Mouse (Mus musculus): ENCODE results near the gene Olfr764-ps1. TPM values are rescaled to one million over a fixed set of nuclear protein-coding genes. Genes with fewer than 3 reads are reported as not detected.
"Not testable (repeated sequence)": the region's sequence is repeated elsewhere in the genome, so short reads cannot be mapped to it uniquely, and the experiment has no call there.

Gene Olfr764-ps1
- polyA plus RNA-seq (2012; rRNA removed): not detected in 2 replicates

- DNase-seq (ENCODE audit: low spot score): no peak
Measured at GRCm38 (mm10) chr10:129039796-129040195, at the start of gene Olfr764-ps1. Gene Olfr764-ps1 (minus strand): TSS chr10:129039896.

DNA sequence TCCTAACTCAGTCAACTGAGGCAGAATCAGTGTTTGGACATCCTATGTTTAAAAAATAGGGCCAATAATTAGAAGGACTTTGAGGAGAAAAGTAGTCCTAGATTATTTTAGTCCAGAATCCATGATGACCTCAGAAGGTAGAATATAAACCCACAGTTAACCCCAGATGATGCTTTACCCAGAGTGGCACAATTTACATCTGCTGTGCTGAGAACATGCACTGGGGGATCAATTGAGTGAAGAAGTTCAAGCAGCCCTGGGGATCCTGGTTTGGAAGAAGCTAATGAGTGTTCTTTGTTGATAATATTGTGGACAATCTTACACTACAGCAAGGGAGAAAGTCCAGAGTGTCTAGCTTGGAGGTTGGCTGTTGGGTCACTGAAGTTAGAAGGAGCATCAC lies 43.1 kb upstream of the Olfr764-ps1 start, which contains the start of gene Olfr767:
TSS of gene Olfr767 (minus strand) at position 101 of the 400 bp plus-strand sequence.
- DNase-seq (ENCODE audit: low spot score): not testable (repeated sequence)

GRCm38 (mm10) chr10:129068877-129069276 lies 29.2 kb upstream of the Olfr764-ps1 start, which contains the start of gene Olfr766-ps1:
Gene Olfr766-ps1 (minus strand): TSS chr10:129068977.
- no peak for DNase-seq (ENCODE audit: low spot score)

GRCm38 (mm10) chr10:129049898-129050297 lies 10.2 kb upstream of the Olfr764-ps1 start, which contains the start of gene Olfr765:
Gene Olfr765 (minus strand): TSS chr10:129049998.
- DNase-seq (ENCODE audit: low spot score): not testable (repeated sequence)

DNA sequence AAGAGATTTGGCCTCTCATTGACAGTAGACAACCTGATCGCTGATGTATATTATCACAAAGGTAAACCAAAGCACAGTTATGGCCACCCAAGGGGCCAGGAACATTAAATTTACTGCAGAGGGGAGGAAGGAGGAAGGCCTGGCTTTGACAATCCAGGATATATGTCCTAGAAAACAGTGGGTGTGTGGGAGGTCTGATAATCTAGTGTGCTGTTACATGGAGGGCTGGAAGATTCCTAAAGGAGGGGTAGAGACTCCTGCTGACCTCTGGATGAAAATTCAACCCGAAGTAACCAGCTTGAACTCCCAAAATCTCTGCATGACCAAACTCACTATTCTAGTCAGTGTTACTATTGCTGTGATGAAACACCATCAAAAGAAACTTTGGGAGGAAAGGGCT lies 11.4 kb downstream of the Olfr764-ps1 start:
- no peak for DNase-seq (ENCODE audit: low spot score)

DNA sequence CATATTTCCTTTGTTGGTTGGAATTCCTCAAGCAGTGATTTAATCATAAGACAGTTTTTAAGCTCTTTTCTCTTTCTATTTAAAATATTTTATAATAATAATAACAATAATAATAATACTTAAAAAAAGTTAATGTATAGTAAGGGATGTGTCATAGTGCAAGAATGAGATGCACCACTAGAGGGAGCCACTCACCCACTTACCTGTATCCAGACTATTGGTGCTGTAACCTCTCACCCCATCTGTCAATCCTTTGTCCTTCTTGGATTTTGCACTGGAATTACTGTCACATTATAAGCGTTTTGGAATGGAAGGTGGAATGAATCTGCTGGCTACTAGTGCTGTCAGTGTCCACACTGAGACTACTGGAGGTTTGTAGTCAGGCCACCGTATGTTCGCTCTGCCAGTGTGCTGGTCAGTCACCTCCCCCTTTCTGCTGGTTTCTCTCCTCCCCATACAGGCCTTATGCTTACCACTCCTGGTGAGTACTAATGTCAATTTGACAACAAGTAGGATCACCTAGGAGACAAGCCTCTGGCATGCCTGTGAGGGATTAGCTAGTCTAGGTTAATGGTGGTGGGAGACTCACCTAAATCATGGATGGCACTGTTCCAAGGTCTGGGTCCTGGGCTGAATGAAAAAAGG lies 13.6 kb downstream of the Olfr764-ps1 start:
- DNase-seq (ENCODE audit: low spot score): no peak

- DNase-seq (ENCODE audit: low spot score): no peak
Measured at GRCm38 (mm10) chr10:129023319-129023718, 16.4 kb downstream of the Olfr764-ps1 start.

GRCm38 (mm10) chr10:129014477-129014876 lies 25.2 kb downstream of the Olfr764-ps1 start:
- no peak for DNase-seq (ENCODE audit: low spot score)

GRCm38 (mm10) chr10:129011511-129011910 lies 28.2 kb downstream of the Olfr764-ps1 start:
- DNase-seq (ENCODE audit: low spot score): not testable (repeated sequence)

- no peak for DNase-seq (ENCODE audit: low spot score)
Measured at GRCm38 (mm10) chr10:129010288-129010841, 29.3 kb downstream of the Olfr764-ps1 start, which contains the start of gene Olfr763. Gene Olfr763 (plus strand): TSS chr10:129010791.

- DNase-seq (ENCODE audit: low spot score): no peak
Measured at GRCm38 (mm10) chr10:129004032-129004920, 35.4 kb downstream of the Olfr764-ps1 start.

DNA sequence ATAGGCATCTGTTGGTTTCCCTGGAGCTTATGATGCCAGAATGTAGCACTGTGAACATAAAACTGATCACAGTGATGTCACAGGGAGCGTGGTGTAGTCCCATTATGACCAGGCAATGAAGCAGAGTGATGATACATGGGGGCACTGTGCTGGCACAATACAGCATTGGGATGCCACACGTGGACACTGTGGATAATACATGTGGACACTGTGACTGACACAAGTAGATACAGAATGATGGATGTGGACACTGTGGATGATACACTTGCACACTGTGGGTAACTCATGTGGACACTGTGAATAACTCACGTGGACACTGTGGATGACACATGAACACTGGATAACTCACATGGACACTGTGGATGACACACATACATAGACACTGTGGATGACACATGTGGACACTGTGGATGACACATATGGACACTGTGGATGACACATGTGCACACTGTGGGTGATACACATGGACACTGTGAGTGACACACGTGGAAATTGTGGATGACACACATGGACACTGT lies 43.1 kb downstream of the Olfr764-ps1 start:
- no peak for DNase-seq (ENCODE audit: low spot score)

GRCm38 (mm10) chr10:128995796-128996195 lies 43.9 kb downstream of the Olfr764-ps1 start:
- DNase-seq (ENCODE audit: low spot score): no peak

DNA sequence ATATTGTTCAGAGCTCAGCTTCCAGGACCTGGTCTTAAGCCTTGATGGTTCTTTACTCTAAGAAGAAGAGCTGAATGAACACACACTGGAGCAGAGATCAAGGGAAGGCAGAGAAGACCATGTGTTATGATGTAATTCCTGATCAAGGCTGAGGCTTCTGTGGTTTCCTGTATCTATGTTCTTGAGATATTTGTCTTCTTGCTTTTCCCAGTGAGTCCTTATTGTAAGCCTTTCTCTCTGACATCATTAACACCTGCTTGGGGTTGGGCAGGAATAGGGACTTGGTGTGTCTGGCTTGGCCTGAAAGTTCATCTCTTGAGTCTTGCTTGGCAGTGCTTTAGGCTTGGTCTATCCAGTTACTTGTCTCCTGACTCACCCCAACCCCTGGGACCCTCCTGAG lies 48.7 kb downstream of the Olfr764-ps1 start:
- DNase-seq (ENCODE audit: low spot score): no peak

DNA sequence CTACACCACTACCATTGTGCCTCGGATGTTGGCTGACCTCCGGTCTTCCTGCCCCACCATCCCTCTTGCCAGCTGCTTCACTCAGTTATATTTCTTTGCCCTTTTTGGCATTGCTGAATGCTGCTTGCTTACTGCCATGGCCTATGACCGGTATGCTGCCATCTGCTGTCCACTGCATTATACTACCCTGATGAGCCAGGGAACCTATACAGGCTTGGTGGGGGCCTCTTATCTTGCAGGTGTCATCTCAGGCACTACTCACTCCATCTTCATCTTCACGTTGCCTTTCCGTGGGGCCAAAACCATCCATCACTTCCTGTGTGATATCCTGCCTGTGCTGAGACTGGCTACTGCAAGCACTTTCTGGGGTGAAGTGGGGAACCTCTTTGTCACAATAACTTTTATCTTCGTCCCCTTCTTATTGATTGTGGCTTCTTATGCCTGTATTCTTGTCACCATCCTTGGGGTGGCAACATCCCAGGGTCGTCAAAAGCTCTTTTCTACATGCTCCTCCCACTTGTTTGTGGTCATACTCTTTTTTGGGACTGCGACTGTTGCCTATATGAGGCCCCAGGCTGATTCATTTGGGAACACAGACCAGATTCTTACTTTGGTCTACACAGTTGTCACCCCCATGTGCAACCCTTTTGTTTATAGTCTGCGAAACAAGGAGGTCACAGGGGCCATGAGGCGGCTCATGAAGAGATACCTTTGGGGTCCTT lies 49.4 kb downstream of the Olfr764-ps1 start:
- DNase-seq (ENCODE audit: low spot score): not testable (repeated sequence)

GRCm38 (mm10) chr10:128989131-128989530 lies 50.6 kb downstream of the Olfr764-ps1 start, which contains the start of gene Olfr9:
Gene Olfr9 (plus strand): TSS chr10:128989431.
- DNase-seq (ENCODE audit: low spot score): not testable (repeated sequence)

Other genes with a start within 250 kb of the Olfr764-ps1 start
- 19.8 and 22.1 TPM in 2 replicates for gene Mmp19, start 249.0 kb downstream of the Olfr764-ps1 start, polyA plus RNA-seq (2012; rRNA removed)
- gene Dnajc14, start 235.8 kb downstream of the Olfr764-ps1 start, polyA plus RNA-seq (2012; rRNA removed): 19.0 and 31.0 TPM in 2 replicates
- gene Tmem198b, start 235.5 kb downstream of the Olfr764-ps1 start, polyA plus RNA-seq (2012; rRNA removed): 32.2 and 41.0 TPM in 2 replicates
- gene Sarnp, start 222.6 kb downstream of the Olfr764-ps1 start, polyA plus RNA-seq (2012; rRNA removed): 78.5 and 79.8 TPM in 2 replicates
- 50.2 and 65.7 TPM in 2 replicates for gene Ormdl2, start 218.3 kb downstream of the Olfr764-ps1 start, polyA plus RNA-seq (2012; rRNA removed)
- 1.7 and 2.3 TPM in 2 replicates for gene Gdf11, start 148.2 kb downstream of the Olfr764-ps1 start, polyA plus RNA-seq (2012; rRNA removed)
- 337 and 381 TPM in 2 replicates for gene Cd63, start 138.9 kb downstream of the Olfr764-ps1 start, polyA plus RNA-seq (2012; rRNA removed)
- 24.2 and 35.0 TPM in 2 replicates for gene Rdh5, start 117.0 kb downstream of the Olfr764-ps1 start, polyA plus RNA-seq (2012; rRNA removed)
- gene Bloc1s1, start 115.9 kb downstream of the Olfr764-ps1 start, polyA plus RNA-seq (2012; rRNA removed): 286 and 328 TPM in 2 replicates
- gene Itga7, start 106.1 kb downstream of the Olfr764-ps1 start, polyA plus RNA-seq (2012; rRNA removed): 44.5 TPM in 2 replicates
- gene Mettl7b, start 78.9 kb downstream of the Olfr764-ps1 start, polyA plus RNA-seq (2012; rRNA removed): 0.65 and 1.1 TPM in 2 replicates
- not detected in 2 replicates for gene Olfr9, start 50.5 kb downstream of the Olfr764-ps1 start, polyA plus RNA-seq (2012; rRNA removed)
- not detected in 2 replicates for gene Olfr763, start 29.1 kb downstream of the Olfr764-ps1 start, polyA plus RNA-seq (2012; rRNA removed)
- gene Olfr765, start 10.1 kb upstream of the Olfr764-ps1 start, polyA plus RNA-seq (2012; rRNA removed): not detected in 2 replicates
- not detected in 2 replicates for gene Olfr766-ps1, start 29.1 kb upstream of the Olfr764-ps1 start, polyA plus RNA-seq (2012; rRNA removed)
- gene Olfr767, start 43.0 kb upstream of the Olfr764-ps1 start, polyA plus RNA-seq (2012; rRNA removed): not detected in 2 replicates
- not detected in 2 replicates for gene Olfr768, start 59.5 kb upstream of the Olfr764-ps1 start, polyA plus RNA-seq (2012; rRNA removed)
- gene Olfr769, start 78.0 kb upstream of the Olfr764-ps1 start, polyA plus RNA-seq (2012; rRNA removed): not detected in 2 replicates
- not detected in 2 replicates for gene Olfr770, start 99.1 kb upstream of the Olfr764-ps1 start, polyA plus RNA-seq (2012; rRNA removed)
- not detected in 2 replicates for gene Olfr771, start 124.9 kb upstream of the Olfr764-ps1 start, polyA plus RNA-seq (2012; rRNA removed)
- gene Olfr772, start 138.0 kb upstream of the Olfr764-ps1 start, polyA plus RNA-seq (2012; rRNA removed): not detected in 2 replicates
- not detected in 2 replicates for gene Olfr773, start 147.5 kb upstream of the Olfr764-ps1 start, polyA plus RNA-seq (2012; rRNA removed)
- not detected in 2 replicates for gene Olfr774, start 196.3 kb upstream of the Olfr764-ps1 start, polyA plus RNA-seq (2012; rRNA removed)
- gene Olfr775, start 208.5 kb upstream of the Olfr764-ps1 start, polyA plus RNA-seq (2012; rRNA removed): not detected in 2 replicates
- not detected in 2 replicates for gene Olfr776, start 219.2 kb upstream of the Olfr764-ps1 start, polyA plus RNA-seq (2012; rRNA removed)
- gene Olfr777, start 231.6 kb upstream of the Olfr764-ps1 start, polyA plus RNA-seq (2012; rRNA removed): not detected in 2 replicates

Data from urinary bladder, adult 2 months (tissue).